Mouse (Mus musculus) fibroblast of lung, adult 2 months (primary cell): ENCODE data around the gene Cldn20.
A peak's percentile ranks its signal among the peaks of the same experiment; 100 is the strongest.

Source experiments
- DNase-seq: peaks from one replicate; pipeline ENCODE4 v3.0.0-alpha.2; 2011; ENCODE audit warnings: low read depth

Cldn20 gene

GRCm38 (mm10) chr17:3532254-3532653 lies at the start of gene Cldn20:
Gene Cldn20 (plus strand): TSS chr17:3532554.
- DNase-seq: no peak

GRCm38 (mm10) chr17:3483091-3483490 lies 49.3 kb upstream of the Cldn20 start:
- DNase-seq: no peak

- no peak for DNase-seq
Measured at GRCm38 (mm10) chr17:3485851-3486250, 46.5 kb upstream of the Cldn20 start.

GRCm38 (mm10) chr17:3487211-3487610 lies 45.1 kb upstream of the Cldn20 start:
- no peak for DNase-seq

GRCm38 (mm10) chr17:3487721-3488601 lies 44.4 kb upstream of the Cldn20 start:
- DNase-seq: no peak

- DNase-seq: peak; percentile 40
Measured at GRCm38 (mm10) chr17:3490216-3490895, 42.0 kb upstream of the Cldn20 start.

GRCm38 (mm10) chr17:3491065-3491464 lies 41.3 kb upstream of the Cldn20 start:
- no peak for DNase-seq

GRCm38 (mm10) chr17:3491667-3492066 lies 40.7 kb upstream of the Cldn20 start:
- no peak for DNase-seq

GRCm38 (mm10) chr17:3495576-3495975 lies 36.8 kb upstream of the Cldn20 start:
- no peak for DNase-seq

- DNase-seq: no peak
Measured at GRCm38 (mm10) chr17:3496080-3496479, 36.3 kb upstream of the Cldn20 start.

GRCm38 (mm10) chr17:3498086-3498485 lies 34.3 kb upstream of the Cldn20 start:
- DNase-seq: no peak

GRCm38 (mm10) chr17:3498580-3498979 lies 33.8 kb upstream of the Cldn20 start:
- no peak for DNase-seq

- DNase-seq: no peak
Measured at GRCm38 (mm10) chr17:3499468-3499867, 32.9 kb upstream of the Cldn20 start.

- DNase-seq: no peak
Measured at GRCm38 (mm10) chr17:3500076-3500475, 32.3 kb upstream of the Cldn20 start.

- no peak for DNase-seq
Measured at GRCm38 (mm10) chr17:3500936-3501335, 31.4 kb upstream of the Cldn20 start.

- no peak for DNase-seq
Measured at GRCm38 (mm10) chr17:3505711-3506110, 26.6 kb upstream of the Cldn20 start.

GRCm38 (mm10) chr17:3506508-3506907 lies 25.8 kb upstream of the Cldn20 start:
- no peak for DNase-seq

- DNase-seq: no peak
Measured at GRCm38 (mm10) chr17:3509841-3510240, 22.5 kb upstream of the Cldn20 start.

GRCm38 (mm10) chr17:3514316-3514715 lies 18.0 kb upstream of the Cldn20 start:
- DNase-seq: no peak

- no peak for DNase-seq
Measured at GRCm38 (mm10) chr17:3515851-3516250, 16.5 kb upstream of the Cldn20 start.

GRCm38 (mm10) chr17:3516406-3516805 lies 15.9 kb upstream of the Cldn20 start:
- no peak for DNase-seq

GRCm38 (mm10) chr17:3520344-3520743 lies 12.0 kb upstream of the Cldn20 start:
- no peak for DNase-seq

GRCm38 (mm10) chr17:3527841-3528471 lies 4.4 kb upstream of the Cldn20 start:
- no peak for DNase-seq
